8 mouse cellular contexts compared by ENCODE assay signal in the genomic region with DNA sequence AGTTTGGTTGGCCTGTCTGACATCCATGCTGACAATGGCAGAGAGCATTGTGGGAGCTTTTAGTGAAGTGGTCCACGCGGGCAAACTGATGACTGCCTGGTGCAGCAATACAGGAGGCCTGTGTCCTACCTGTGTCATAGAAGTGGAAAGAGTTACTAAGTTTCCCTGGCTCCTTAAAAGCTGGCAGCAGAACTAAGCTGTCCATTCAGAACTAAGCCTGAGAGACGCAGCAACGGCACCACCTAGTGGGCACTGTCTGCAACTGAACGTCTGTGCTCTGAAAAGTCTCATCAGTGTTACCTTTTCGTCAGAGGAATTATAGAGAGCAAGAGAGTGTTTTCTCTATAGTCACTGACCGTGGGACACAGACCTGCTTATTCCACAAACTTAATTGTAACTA.
DNase-seq lines count a peak whose midpoint lies in the region; ATAC-seq and TF ChIP-seq lines count a peak whose summit lies in the region.

No protein-coding gene starts in this region.

- no peak overlapping the region for H3K27ac ChIP-seq in heart, adult 2 months
- H3K27ac ChIP-seq in hindbrain, embryonic 15.5 days (replicated peaks) = no peak overlapping the region
- H3K27ac ChIP-seq in midbrain, embryonic 10.5 days (replicated peaks) = no peak overlapping the region

- H3K36me3 ChIP-seq in heart, adult 2 months (ENCODE audit: control insufficient read depth, insufficient read depth, low read length) = no peaks in the 10 kb centered on the region
- no peaks in the 10 kb centered on the region for H3K36me3 ChIP-seq in hindbrain, embryonic 15.5 days
- H3K36me3 ChIP-seq in midbrain, embryonic 10.5 days = no peaks in the 10 kb centered on the region
- no peaks in the 10 kb centered on the region for H3K36me3 ChIP-seq in splenic B cell, adult 2 months (ENCODE audit: control insufficient read depth, insufficient read depth, low read length, poor library complexity, severe bottlenecking)

- no peak; the same call in none of the 2 replicates for TF ChIP-seq CTCF in heart, adult 2 months (IDR thresholded peaks at IDR 0.05)

- no peaks in the 10 kb centered on the region for H3K9me3 ChIP-seq in hindbrain, embryonic 15.5 days
- peaks cover 8% of the 10 kb centered on the region; the same call in 1 of the 2 replicates for H3K9me3 ChIP-seq in midbrain, embryonic 10.5 days (replicated peaks)

- H3K27me3 ChIP-seq in heart, adult 2 months (ENCODE audit: control insufficient read depth, insufficient read depth, low read length) = no peaks in the 10 kb centered on the region
- H3K27me3 ChIP-seq in hindbrain, embryonic 15.5 days = no peaks in the 10 kb centered on the region
- H3K27me3 ChIP-seq in midbrain, embryonic 10.5 days (ENCODE audit: low read depth, poor library complexity, severe bottlenecking) = no peaks in the 10 kb centered on the region
- no peaks in the 10 kb centered on the region for H3K27me3 ChIP-seq in splenic B cell, adult 2 months (ENCODE audit: control insufficient read depth, insufficient read depth, low read length, poor library complexity, severe bottlenecking)

- WGBS in heart, adult 2 months = 5% methylated on average over 7 of the region's 7 CpGs
- WGBS in hindbrain, embryonic 15.5 days = 10% methylated on average over 7 of the region's 7 CpGs
- 14% methylated on average over 7 of the region's 7 CpGs for WGBS in midbrain, embryonic 10.5 days

- intact Hi-C loops in heart, adult 2 months (cut with DNase I) = loop anchor here (2.0 to 10.0 kb wide), 2 partner anchors 285 to 827 kb away; partner anchors contain the start of gene Mtus2
- intact Hi-C loops in heart, postnatal 25 days (cut with DNase I) = loop anchor here (2.0 kb wide), 1 partner anchor 285 kb away; the partner anchor contains the start of gene Mtus2

- no peaks in the 10 kb centered on the region for H3K4me1 ChIP-seq in heart, adult 2 months (ENCODE audit: control insufficient read depth, insufficient read depth, low read length)
- no peaks in the 10 kb centered on the region for H3K4me1 ChIP-seq in hindbrain, embryonic 15.5 days (replicated peaks)
- peaks cover 7% of the 10 kb centered on the region for H3K4me1 ChIP-seq in midbrain, embryonic 10.5 days

- ATAC-seq in hindbrain, embryonic 15.5 days (ENCODE audit: low FRiP score, low read depth) = peak; percentile 73; the same call in 1 of the 2 replicates

- TF ChIP-seq EP300 in heart, adult 2 months (IDR thresholded peaks at IDR 0.05; ENCODE audit: insufficient read depth, low read depth, low read length) = peak; percentile 84; the same call in 1 of the 2 replicates

- H3K79me2 ChIP-seq in heart, adult 2 months (replicated peaks; ENCODE audit: control insufficient read depth, insufficient read depth, low read length) = no peaks in the 10 kb centered on the region

- H3K4me2 ChIP-seq in hindbrain, embryonic 15.5 days = no peak overlapping the region

- peak; percentile 57 to 70 for DNase-seq in heart, adult 2 months
- DNase-seq in heart, postnatal 25 days (ENCODE audit: low spot score) = no peak
- DNase-seq in brain, adult 2 months (ENCODE audit: low read depth, low spot score) = peak; percentile 88
- peak; percentile 27 for DNase-seq in fibroblast of lung, adult 2 months (ENCODE audit: low read depth)
- peak; percentile 61 for DNase-seq in left cerebral cortex, adult 11 months (ENCODE audit: low spot score)
- DNase-seq in midbrain, embryonic 10.5 days (ENCODE audit: low spot score) = peak; percentile 63
- DNase-seq in splenic B cell, adult 2 months (ENCODE audit: low read depth, low spot score) = peak; percentile 55

- H3K9ac ChIP-seq in heart, adult 2 months (ENCODE audit: low read depth, low read length) = no peak overlapping the region
- H3K9ac ChIP-seq in hindbrain, embryonic 15.5 days = no peak overlapping the region

- H3K4me3 ChIP-seq in heart, adult 2 months = no peak overlapping the region
- H3K4me3 ChIP-seq in hindbrain, embryonic 15.5 days = no peak overlapping the region
- no peak overlapping the region for H3K4me3 ChIP-seq in midbrain, embryonic 10.5 days

- no peak for TF ChIP-seq POLR2A in heart, adult 2 months (IDR thresholded peaks at IDR 0.05; ENCODE audit: insufficient read depth, low read depth, low read length)
